Mouse (Mus musculus) cerebellum, postnatal 25 days (tissue): ENCODE data around the gene Fcgrt.
"Not testable (repeated sequence)": the region's sequence is repeated elsewhere in the genome, so short reads cannot be mapped to it uniquely, and the experiment has no call there.

Source experiments
- DNase-seq, 2 experiments: peaks; one replicate each; pipeline ENCODE4 v3.0.0; 2021; ENCODE audit warnings: mixed read lengths in 2 of 2

The Fcgrt gene

GRCm38 (mm10) chr7:45129776-45130512, 26.3 kb upstream of the Fcgrt start:
- DNase-seq: peak in 1 of 2 experiments; percentile 9

DNA sequence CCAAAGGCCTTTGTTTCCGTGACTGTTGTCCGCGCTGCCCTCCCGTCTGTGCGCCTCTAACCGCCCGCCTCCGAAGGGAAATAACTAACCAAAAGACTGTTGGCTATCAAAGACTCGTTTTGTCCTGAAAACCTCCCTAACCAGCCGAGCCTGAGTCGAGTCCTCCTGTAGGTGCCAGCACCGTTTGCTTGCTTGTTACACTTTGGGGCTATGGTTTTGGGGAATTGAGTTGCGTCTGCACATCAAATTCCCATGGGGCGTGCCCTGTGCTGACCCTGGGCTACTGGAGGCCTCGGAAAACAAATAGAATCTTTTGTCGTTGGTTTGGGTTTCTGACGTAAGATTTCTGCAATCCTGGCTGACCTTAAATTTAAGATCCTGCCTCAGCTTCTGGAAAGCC, 25.7 kb upstream of the Fcgrt start:
- no peak for DNase-seq

DNA sequence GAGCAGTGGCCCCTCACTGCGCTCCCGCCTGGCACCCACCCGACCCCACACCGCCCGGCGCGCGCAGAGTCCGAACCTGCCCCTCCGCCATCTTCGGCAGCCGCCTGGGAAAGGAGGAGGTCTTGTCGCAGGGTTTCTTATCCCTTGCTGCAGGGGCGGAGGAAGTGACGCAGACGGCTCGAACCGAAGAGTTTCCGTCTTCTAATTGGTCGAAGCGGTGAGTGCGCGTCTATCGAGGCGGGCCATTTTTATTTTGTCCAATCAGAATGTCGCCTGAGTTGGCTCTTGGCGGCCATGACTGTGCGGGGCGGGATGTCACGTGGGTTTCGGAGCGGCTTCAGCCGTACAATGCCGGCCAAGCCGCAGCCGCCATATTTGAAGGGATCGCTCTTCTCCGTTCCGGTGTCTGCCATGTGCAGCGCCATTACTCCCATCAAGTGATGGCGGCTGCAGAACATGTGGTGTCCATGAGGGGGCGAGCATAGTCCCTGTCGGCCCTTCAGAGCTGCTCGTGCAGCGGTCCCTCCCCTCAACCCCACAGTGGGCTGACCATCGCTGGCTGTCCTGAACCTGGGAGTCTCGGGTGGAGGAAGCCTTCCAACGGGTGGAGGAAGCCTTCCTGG, 25.1 kb upstream of the Fcgrt start, which contains the start of gene Rpl13a:
Rpl13a (minus strand) TSS at position 138 of the 623 bp plus-strand sequence.
- DNase-seq: peak; percentile 98

GRCm38 (mm10) chr7:45127700-45128224, 24.1 kb upstream of the Fcgrt start:
- no peak for DNase-seq

DNA sequence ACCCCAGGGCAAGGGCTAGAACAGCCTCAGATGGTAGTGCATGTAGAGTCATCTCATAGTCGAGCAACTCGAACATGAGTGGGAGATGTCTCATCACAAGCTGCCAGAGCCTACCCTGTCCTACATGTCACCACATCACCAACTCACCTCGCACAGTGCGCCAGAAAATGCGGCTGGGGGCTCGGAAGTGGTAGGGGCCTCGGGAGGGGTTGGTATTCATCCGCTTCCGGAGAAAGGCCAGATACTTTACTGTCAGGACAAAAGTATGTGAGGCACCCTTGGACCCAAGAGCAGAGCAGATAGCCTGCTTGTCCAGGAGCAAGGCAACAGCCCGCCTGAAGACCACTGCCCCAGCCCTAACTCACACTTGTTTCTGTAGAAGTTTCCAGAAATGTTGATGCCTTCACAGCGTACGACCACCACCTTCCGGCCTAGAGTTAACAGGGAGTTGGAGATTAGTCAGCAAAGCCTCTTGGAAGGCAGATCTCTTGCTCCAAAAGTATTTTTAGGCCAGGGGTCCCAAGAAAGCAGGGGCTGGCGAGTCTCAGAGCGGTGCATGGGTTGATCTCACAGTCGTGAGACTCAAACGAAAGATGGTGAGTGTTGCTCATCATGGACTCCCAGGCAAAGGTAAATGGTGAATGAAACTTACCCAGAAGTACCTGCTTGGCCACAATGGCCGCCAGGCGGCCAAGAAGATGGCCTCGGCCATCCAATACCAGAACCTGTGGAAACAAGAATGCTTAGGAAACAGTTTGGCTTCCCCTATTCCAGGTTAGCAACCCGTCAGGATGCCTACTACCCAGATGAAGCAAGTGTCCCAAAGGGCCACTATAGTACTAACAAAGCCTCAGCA, 23.4 kb upstream of the Fcgrt start:
- no peak for DNase-seq

DNA sequence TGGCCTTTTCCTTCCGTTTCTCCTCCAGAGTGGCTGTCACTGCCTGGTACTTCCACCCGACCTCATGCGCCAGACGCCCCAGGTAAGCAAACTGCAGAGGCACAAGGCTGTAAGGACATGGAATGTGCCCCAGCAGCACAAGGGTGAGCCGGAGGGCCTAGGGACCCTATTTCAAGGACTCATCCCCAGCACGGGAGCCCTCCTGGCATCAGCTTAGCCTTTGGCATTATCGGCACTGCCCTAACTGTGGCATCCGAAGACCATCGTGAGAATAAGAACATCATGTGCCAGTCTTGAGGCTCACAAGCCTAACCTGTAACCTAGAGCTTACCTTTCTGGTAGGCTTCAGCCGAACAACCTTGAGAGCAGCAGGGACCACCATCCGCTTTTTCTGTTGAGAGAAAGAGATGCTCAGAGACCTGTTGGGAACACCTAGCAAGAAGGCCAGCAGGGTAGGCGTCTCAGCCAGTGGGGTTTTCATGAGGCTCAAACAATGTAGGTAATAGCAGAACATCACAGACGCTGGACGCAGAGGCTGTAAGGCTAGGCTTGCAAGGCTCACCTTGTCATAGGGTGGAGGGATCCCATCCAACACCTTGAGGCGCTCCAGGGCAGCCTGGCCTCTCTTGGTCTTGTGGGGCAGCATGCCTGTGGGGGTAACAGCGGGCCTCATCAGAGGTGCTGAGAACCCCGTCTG, 22.6 kb upstream of the Fcgrt start:
- DNase-seq: no peak

GRCm38 (mm10) chr7:45125649-45126048, 22.0 kb upstream of the Fcgrt start:
- DNase-seq: not testable (repeated sequence)

DNA sequence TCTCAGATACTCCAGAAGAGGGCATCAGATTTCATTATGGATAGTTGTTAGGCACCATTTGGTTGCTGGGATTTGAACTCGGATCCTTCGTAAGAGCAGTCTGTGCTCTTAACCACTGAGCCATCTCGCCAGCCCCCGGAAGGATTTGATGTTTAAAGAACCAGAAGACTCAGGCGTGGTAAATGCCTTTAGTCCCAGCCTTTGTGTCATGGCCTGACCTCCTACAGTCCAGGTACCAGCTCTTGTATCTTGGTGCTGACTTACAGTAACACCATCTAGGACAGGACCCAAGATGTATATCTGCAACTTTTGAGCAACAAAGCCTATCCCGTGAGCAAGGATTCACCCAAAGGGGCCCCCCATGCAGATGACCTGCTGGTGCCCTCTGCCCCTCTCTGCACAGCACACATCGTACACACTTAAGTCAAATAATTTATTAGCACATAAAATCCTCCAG, 21.5 kb upstream of the Fcgrt start:
- no peak for DNase-seq

GRCm38 (mm10) chr7:45124224-45125143, 20.8 kb upstream of the Fcgrt start, which contains the start of gene Rps11:
TSS of gene Rps11 (minus strand) at chr7:45124439.
- DNase-seq: peak; percentile 97 to 99

- DNase-seq: no peak
Observed at GRCm38 (mm10) chr7:45123186-45123570, 19.5 kb upstream of the Fcgrt start.

GRCm38 (mm10) chr7:45122561-45123185, 19.0 kb upstream of the Fcgrt start:
- DNase-seq: no peak

DNA sequence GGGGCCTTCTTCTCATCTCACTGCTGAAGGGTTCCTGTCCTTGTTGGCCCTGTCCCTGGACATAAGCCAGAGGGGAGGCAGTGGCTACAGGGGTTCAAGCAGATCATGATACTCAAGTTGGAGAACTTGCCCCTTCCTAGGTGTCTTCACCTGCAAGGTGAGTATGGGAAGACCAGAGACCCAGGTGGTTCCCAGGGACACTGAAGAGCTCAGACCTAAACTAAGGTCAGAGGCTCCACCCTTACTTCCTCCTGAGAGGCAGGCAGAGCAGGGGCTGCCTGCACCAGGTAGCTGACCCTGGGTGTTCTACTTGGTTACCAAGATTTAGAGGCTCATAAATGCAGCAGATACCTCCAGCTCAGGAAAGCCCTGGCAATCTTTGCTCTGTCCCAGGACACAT, 18.3 kb upstream of the Fcgrt start:
- DNase-seq: no peak

- peak in 1 of 2 experiments; percentile 37 for DNase-seq
Observed at GRCm38 (mm10) chr7:45121404-45121803, 17.8 kb upstream of the Fcgrt start.

- DNase-seq: no peak
Observed at GRCm38 (mm10) chr7:45119780-45120709, 16.4 kb upstream of the Fcgrt start.

GRCm38 (mm10) chr7:45118336-45118735, 14.7 kb upstream of the Fcgrt start:
- DNase-seq: no peak

- DNase-seq: no peak
Observed at GRCm38 (mm10) chr7:45117566-45117965, 13.9 kb upstream of the Fcgrt start.

- DNase-seq: no peak
Observed at GRCm38 (mm10) chr7:45113476-45113875, 9.8 kb upstream of the Fcgrt start.

- DNase-seq: no peak
Observed at GRCm38 (mm10) chr7:45112529-45112928, 8.9 kb upstream of the Fcgrt start.

DNA sequence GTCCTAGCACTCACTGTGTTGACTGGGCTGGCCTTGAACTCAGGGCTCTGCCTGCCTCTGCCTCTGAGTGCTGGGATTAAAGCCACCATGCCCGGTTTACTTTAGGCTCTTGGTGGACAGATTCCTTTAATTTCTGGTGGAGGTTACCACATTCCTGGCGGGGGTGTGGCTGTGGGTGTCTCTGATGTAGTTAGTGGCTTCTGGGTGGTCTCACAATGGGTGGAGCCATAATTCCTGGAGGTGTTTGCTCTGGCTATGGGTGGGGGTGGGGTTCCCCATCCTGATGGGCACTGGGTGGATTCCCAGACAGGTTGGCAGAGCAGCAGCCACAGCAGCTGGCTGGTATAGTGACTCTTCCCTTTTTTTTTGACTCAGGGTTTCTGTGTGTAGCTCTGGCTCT, 8.3 kb upstream of the Fcgrt start:
- no peak for DNase-seq

GRCm38 (mm10) chr7:45110089-45110488, 6.4 kb upstream of the Fcgrt start:
- DNase-seq: not testable (repeated sequence)
